Mouse (Mus musculus) yolk sac, embryonic 10.5 days (tissue): ENCODE results near the gene Aifm2.

Experiments
- DNase-seq: peaks from one replicate; pipeline ENCODE4 v3.0.0-alpha.2; 2017; ENCODE audit warnings: low spot score

Gene Aifm2

GRCm38 (mm10) chr10:61714771-61715461, at the start of gene Aifm2:
TSS of gene Aifm2 (plus strand) at chr10:61715263.
- DNase-seq: peak; percentile 86

GRCm38 (mm10) chr10:61665651-61666050, 49.4 kb upstream of the Aifm2 start:
- DNase-seq: no peak

- DNase-seq: no peak
Observed at GRCm38 (mm10) chr10:61669289-61669688, 45.8 kb upstream of the Aifm2 start.

- DNase-seq: no peak
Observed at GRCm38 (mm10) chr10:61669896-61670295, 45.2 kb upstream of the Aifm2 start.

DNA sequence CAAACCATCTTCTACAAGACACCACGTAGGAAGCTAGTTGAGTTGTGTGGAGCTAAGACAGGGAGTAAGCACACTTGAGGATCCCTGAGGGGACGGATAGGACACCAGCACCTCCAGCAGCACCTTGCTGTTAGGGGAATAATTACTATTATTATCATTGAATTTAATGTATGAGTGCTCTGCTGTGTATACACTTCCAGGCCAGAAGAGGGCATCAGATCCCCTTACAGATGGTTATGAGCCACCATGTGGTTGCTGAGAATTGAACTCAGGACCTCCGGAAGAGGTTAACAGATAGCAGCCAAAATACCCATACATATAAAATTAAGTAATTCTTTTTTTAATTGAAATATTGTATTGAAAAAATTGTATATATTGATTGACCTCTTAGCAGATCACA, 44.3 kb upstream of the Aifm2 start:
- DNase-seq: no peak

DNA sequence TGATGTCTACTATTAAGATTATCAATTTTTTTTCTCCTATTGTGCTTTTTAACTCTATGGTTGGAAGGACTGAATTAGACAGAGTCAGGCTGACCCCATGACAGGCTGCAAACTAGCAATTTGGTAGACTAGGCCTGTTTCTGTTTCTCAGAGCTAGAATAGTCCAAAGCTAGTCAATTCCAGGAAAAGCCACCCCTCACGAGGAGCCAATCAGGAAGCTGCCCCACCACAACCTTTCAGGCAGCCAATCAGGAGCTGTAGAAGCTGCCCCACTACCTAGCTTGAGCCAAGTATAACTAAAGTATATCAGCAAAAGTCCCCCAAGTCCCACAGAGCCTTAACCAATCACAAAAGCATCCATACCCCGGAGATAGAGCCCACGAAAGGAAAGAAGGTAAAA, 39.1 kb upstream of the Aifm2 start:
- no peak for DNase-seq

- DNase-seq: no peak
Observed at GRCm38 (mm10) chr10:61679545-61679944, 35.5 kb upstream of the Aifm2 start.

DNA sequence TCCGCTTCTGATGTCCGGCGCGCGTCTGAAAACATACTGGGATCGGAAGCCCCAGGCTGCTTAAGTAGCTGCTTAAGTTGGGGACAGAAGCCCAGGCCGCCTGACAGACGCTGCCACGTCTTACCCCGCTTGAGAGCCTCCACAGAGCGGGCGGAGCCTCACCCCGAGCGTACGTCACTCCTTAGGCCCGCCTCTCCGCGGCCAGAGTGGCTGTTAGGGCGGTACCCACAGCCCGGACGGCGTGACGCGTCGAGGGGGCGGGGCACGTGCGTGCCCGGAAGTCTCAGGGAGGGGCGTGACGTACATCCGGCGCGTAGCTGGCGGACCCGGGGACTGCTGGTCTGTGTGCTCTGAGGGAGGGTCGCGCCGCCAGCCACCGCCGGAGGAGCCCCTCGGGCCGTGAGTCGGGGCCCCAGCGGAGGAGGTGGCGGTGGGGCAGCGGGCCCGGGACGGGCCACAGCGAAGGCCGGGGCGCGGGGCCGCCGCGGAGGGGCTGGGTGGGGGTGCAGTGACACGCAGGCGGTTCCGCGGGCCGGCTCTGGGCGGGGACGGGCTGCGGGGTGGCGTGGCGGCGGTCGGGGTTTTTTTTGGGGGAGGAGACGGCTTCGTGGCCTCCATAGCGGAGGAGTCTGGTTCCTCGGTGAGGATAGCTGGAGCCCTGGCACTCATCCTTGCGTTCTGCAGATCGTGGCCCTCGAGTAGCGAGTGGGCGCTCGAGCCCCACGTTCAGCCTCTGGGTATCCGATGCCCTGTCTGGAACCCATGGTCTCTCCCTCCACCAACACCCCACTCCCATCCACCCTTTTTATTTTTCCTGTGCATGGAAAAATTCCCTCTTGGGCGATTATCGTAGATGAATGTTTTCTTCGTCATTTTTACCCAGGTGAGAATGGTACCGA, 34.8 kb upstream of the Aifm2 start, which contains the start of gene Sar1a:
Sar1a (plus strand) TSS at position 285 of the 899 bp plus-strand sequence.
- peak; percentile 96 for DNase-seq

GRCm38 (mm10) chr10:61689405-61689804, 25.7 kb upstream of the Aifm2 start:
- DNase-seq: no peak

- no peak for DNase-seq
Observed at GRCm38 (mm10) chr10:61693563-61693962, 21.5 kb upstream of the Aifm2 start.

DNA sequence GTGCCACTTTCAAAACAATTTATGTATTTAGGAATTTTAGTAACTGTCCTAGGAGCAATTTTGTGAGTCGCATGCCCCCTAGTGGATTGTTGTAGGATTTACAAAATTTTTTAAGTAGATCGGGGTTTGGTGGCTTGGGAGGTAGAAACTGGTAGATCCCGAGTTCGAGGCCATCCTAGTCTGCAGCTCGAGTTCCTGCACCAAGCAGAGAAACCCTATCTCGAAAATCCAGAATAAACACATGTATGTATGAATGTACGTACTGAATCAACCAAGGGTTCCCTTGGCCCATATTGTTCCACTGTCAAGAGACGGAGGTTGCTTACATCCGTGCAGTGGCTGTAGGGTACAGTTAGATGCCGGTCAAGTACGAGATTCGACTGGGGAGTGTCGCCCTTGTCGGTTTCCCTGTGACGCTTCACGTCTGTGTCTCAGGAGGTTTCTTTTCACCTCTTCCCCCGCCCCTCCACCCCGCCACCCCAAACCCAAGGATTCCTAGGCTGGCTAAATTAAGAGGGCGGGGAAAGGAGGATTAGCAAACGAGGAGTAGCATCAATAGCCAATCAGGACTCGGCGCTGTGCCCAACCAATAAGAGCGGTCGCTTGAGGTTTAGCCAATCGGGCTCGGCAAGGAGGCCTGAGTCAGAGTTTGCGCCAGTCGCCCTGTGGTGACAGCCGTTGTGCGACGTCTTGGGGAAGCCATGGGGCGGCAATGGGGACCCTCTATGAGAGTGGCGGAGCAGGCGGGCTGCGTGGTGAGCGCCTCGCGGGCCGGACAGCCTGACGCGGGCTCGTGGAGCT, 20.0 kb upstream of the Aifm2 start, which contains the start of gene Tysnd1:
Tysnd1 (plus strand) TSS at position 645 of the 801 bp plus-strand sequence.
- DNase-seq: peak; percentile 92

DNA sequence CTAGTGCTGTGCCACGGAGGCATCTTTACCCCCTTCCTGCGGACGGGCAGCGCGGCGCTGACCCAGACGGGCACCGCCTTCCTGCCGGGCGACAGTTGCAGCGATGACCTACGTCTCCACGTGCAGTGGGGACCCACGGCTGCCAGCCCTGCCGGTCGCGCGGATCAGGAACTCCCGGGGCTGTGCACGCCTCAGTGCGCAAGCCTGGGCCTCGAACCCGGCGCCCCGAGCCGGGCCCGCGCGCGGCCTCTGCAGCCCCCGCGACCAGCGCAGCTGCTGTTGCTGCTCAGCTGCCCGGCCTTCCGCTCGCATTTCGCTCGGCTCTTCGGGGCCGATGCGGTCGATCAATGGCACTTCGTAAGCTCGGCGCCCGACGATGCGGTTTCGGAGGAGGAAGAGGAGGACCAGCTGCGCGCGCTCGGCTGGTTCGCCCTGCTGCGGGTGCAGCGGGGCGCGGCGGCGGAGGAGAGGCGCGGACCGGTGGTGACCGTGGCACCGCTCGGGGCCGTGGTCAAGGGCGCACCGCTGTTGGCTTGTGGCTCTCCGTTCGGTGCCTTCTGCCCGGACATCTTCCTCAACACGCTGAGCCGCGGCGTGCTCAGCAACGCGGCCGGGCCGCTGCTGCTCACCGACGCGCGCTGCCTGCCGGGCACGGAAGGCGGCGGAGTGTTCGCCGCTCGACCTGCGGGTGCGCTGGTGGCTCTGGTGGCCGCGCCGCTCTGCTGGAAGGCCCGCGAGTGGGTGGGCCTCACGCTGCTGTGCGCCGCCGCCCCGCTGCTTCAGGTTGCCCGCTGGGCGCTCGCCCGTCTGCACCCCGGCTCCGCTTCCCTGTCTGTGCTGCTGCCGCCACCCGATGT, 19.1 kb upstream of the Aifm2 start:
- peak; percentile 38 for DNase-seq

- DNase-seq: no peak
Observed at GRCm38 (mm10) chr10:61696560-61696823, 18.6 kb upstream of the Aifm2 start.

GRCm38 (mm10) chr10:61697028-61697427, 18.0 kb upstream of the Aifm2 start:
- DNase-seq: no peak

DNA sequence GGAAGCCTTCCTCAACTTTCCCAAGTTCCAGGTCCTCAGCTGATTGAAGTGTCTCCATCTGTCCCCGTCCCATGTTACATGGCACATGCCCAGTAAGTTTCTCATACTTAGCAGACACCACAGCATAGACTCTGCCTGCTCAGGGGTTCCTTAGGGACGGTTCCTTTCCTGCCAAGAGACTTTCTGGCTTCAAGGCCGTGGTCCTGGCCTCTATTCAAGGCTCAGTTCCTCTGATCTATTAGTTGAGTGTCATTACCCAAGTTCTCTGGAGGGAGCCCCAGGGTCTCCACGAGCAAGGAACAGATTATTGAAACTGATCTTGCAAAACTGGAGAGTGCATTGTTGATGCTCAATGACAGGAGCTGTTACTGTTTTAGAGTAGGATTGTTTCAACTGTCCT, 10.4 kb upstream of the Aifm2 start:
- DNase-seq: no peak

GRCm38 (mm10) chr10:61706412-61707375, 8.4 kb upstream of the Aifm2 start:
- DNase-seq: no peak

- DNase-seq: no peak
Observed at GRCm38 (mm10) chr10:61713601-61714000, 1.5 kb upstream of the Aifm2 start.

DNA sequence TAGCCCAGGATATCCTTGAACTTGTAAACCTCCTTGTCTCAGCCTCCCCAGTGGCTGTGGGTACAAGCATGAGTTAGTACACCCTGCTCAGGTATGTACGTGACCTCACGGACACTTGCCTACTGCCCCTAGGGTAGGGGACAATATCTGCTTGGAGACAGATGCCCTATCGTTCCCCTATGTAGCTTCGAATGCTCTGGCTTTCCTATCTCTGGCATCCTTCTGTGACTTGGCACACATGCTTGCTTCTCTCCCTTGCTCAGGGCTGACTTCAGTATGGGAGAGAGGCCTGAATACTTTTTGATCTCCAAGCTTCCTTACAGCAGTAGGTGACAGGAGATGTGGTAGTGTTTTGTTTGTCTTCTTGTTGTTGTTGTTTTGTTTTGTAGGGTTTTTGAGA, 917 bp upstream of the Aifm2 start:
- no peak for DNase-seq

- DNase-seq: no peak
Observed at GRCm38 (mm10) chr10:61715462-61715837, 387 bp downstream of the Aifm2 start.
